Mouse (Mus musculus): ENCODE results near the gene Erc2. TPM values are rescaled to one million over a fixed set of nuclear protein-coding genes. Genes with fewer than 3 reads are reported as not detected.
"Not testable (repeated sequence)": the region's sequence is repeated elsewhere in the genome, so short reads cannot be mapped to it uniquely, and the experiment has no call there.

Gene Erc2
- total RNA-seq, 2 experiments from 2014 or later: not detected

GRCm38 (mm10) chr14:27821801-27822200 is 199.6 kb downstream of the Erc2 start:
- ATAC-seq (replicated peaks; ENCODE audit: low FRiP score, poor library complexity, severe bottlenecking): no peak

- no peak for ATAC-seq (replicated peaks; ENCODE audit: low FRiP score, poor library complexity, severe bottlenecking)
Measured at GRCm38 (mm10) chr14:27822566-27822965, 200.3 kb downstream of the Erc2 start.

GRCm38 (mm10) chr14:27823048-27823447 is 200.8 kb downstream of the Erc2 start:
- ATAC-seq (replicated peaks; ENCODE audit: low FRiP score, poor library complexity, severe bottlenecking): no peak

GRCm38 (mm10) chr14:27823897-27824296 is 201.7 kb downstream of the Erc2 start:
- no peak for ATAC-seq (replicated peaks; ENCODE audit: low FRiP score, poor library complexity, severe bottlenecking)

GRCm38 (mm10) chr14:27826829-27827228 is 204.6 kb downstream of the Erc2 start:
- ATAC-seq (replicated peaks; ENCODE audit: low FRiP score, poor library complexity, severe bottlenecking): no peak

GRCm38 (mm10) chr14:27828089-27828488 is 205.9 kb downstream of the Erc2 start:
- ATAC-seq (replicated peaks; ENCODE audit: low FRiP score, poor library complexity, severe bottlenecking): no peak

- ATAC-seq (replicated peaks; ENCODE audit: low FRiP score, poor library complexity, severe bottlenecking): no peak
Measured at GRCm38 (mm10) chr14:27832196-27832595, 210.0 kb downstream of the Erc2 start.

GRCm38 (mm10) chr14:27835351-27835750 is 213.1 kb downstream of the Erc2 start:
- no peak for ATAC-seq (replicated peaks; ENCODE audit: low FRiP score, poor library complexity, severe bottlenecking)

- ATAC-seq (replicated peaks; ENCODE audit: low FRiP score, poor library complexity, severe bottlenecking): no peak
Measured at GRCm38 (mm10) chr14:27837601-27838105, 215.4 kb downstream of the Erc2 start.

GRCm38 (mm10) chr14:27840120-27840519 is 217.9 kb downstream of the Erc2 start:
- no peak for ATAC-seq (replicated peaks; ENCODE audit: low FRiP score, poor library complexity, severe bottlenecking)

- no peak for ATAC-seq (replicated peaks; ENCODE audit: low FRiP score, poor library complexity, severe bottlenecking)
Measured at GRCm38 (mm10) chr14:27846875-27847274, 224.6 kb downstream of the Erc2 start.

GRCm38 (mm10) chr14:27847291-27847690 is 225.1 kb downstream of the Erc2 start:
- no peak for ATAC-seq (replicated peaks; ENCODE audit: low FRiP score, poor library complexity, severe bottlenecking)

- ATAC-seq (replicated peaks; ENCODE audit: low FRiP score, poor library complexity, severe bottlenecking): no peak
Measured at GRCm38 (mm10) chr14:27851231-27851630, 229.0 kb downstream of the Erc2 start.

GRCm38 (mm10) chr14:27852606-27853005 is 230.4 kb downstream of the Erc2 start:
- no peak for ATAC-seq (replicated peaks; ENCODE audit: low FRiP score, poor library complexity, severe bottlenecking)

GRCm38 (mm10) chr14:27860371-27861046 is 238.3 kb downstream of the Erc2 start:
- no peak for ATAC-seq (replicated peaks; ENCODE audit: low FRiP score, poor library complexity, severe bottlenecking)

GRCm38 (mm10) chr14:27862299-27862698 is 240.1 kb downstream of the Erc2 start:
- no peak for ATAC-seq (replicated peaks; ENCODE audit: low FRiP score, poor library complexity, severe bottlenecking)

- ATAC-seq (replicated peaks; ENCODE audit: low FRiP score, poor library complexity, severe bottlenecking): no peak
Measured at GRCm38 (mm10) chr14:27867386-27867785, 245.2 kb downstream of the Erc2 start.

GRCm38 (mm10) chr14:27873619-27874018 is 251.4 kb downstream of the Erc2 start:
- no peak for ATAC-seq (replicated peaks; ENCODE audit: low FRiP score, poor library complexity, severe bottlenecking)

- no peak for ATAC-seq (replicated peaks; ENCODE audit: low FRiP score, poor library complexity, severe bottlenecking)
Measured at GRCm38 (mm10) chr14:27875991-27876411, 253.8 kb downstream of the Erc2 start.

- no peak for ATAC-seq (replicated peaks; ENCODE audit: low FRiP score, poor library complexity, severe bottlenecking)
Measured at GRCm38 (mm10) chr14:27881972-27882371, 259.7 kb downstream of the Erc2 start.

- ATAC-seq (replicated peaks; ENCODE audit: low FRiP score, poor library complexity, severe bottlenecking): not testable (repeated sequence)
Measured at GRCm38 (mm10) chr14:27886337-27886736, 264.1 kb downstream of the Erc2 start.

- no peak for ATAC-seq (replicated peaks; ENCODE audit: low FRiP score, poor library complexity, severe bottlenecking)
Measured at GRCm38 (mm10) chr14:27887488-27887887, 265.3 kb downstream of the Erc2 start.
